Mouse (Mus musculus): ENCODE measurements at regions not wholly inside any gene's neighbourhood (a gene's known extent, or its start where the extent isn't known, plus 50 kb on each side); places are given as distances from the start of the nearest gene placed in this dataset.

- Histone ChIP-seq H3K4me2 (ENCODE audit: low read depth, low read length) (no peak overlapping the region), H3K4me1 (ENCODE audit: control insufficient read depth, insufficient read depth, low read length) (no peaks in the 10 kb centered on the region), H3K9ac (ENCODE audit: low read depth, low read length) (no peak overlapping the region), H3K27ac (ENCODE audit: low read length) (no peak overlapping the region), H3K27me3 (replicated peaks; ENCODE audit: control insufficient read depth, insufficient read depth, low read length) (no peaks in the 10 kb centered on the region), H3K4me3 (ENCODE audit: low read length) (no peak overlapping the region), H3K36me3 (ENCODE audit: control insufficient read depth, insufficient read depth, low read length) (no peaks in the 10 kb centered on the region), H3K9me3 (ENCODE audit: control insufficient read depth, low read length) (no peaks in the 10 kb centered on the region)
- WGBS: 89% methylated on average over 5 of the region's 5 CpGs
- no peak for ATAC-seq
Observed at GRCm38 (mm10) chr12:71568251-71568650, 258.6 kb downstream of the Dact1 start.

- Histone ChIP-seq H3K36me3 (ENCODE audit: control insufficient read depth, insufficient read depth, low read length) (no peaks in the 10 kb centered on the region), H3K9ac (ENCODE audit: low read depth, low read length) (no peak overlapping the region), H3K4me3 (ENCODE audit: low read length) (no peak overlapping the region), H3K27ac (ENCODE audit: low read length) (no peak overlapping the region), H3K27me3 (replicated peaks; ENCODE audit: control insufficient read depth, insufficient read depth, low read length) (no peaks in the 10 kb centered on the region), H3K9me3 (ENCODE audit: control insufficient read depth, low read length) (no peaks in the 10 kb centered on the region), H3K4me2 (ENCODE audit: low read depth, low read length) (no peak overlapping the region), H3K4me1 (ENCODE audit: control insufficient read depth, insufficient read depth, low read length) (no peaks in the 10 kb centered on the region)
- no peak for ATAC-seq
- WGBS: 71% methylated on average over 6 of the region's 6 CpGs
Observed at GRCm38 (mm10) chr12:71568880-71569390, 259.3 kb downstream of the Dact1 start.

GRCm38 (mm10) chr12:71569662-71570061, 260.0 kb downstream of the Dact1 start:
- Histone ChIP-seq H3K27me3 (replicated peaks; ENCODE audit: control insufficient read depth, insufficient read depth, low read length) (no peaks in the 10 kb centered on the region), H3K9ac (ENCODE audit: low read depth, low read length) (no peak overlapping the region), H3K27ac (ENCODE audit: low read length) (no peak overlapping the region), H3K36me3 (ENCODE audit: control insufficient read depth, insufficient read depth, low read length) (no peaks in the 10 kb centered on the region), H3K4me3 (ENCODE audit: low read length) (no peak overlapping the region), H3K9me3 (ENCODE audit: control insufficient read depth, low read length) (no peaks in the 10 kb centered on the region), H3K4me2 (ENCODE audit: low read depth, low read length) (no peak overlapping the region), H3K4me1 (ENCODE audit: control insufficient read depth, insufficient read depth, low read length) (no peaks in the 10 kb centered on the region)
- WGBS: 50% methylated on average over 12 of the region's 12 CpGs
- no peak for ATAC-seq

GRCm38 (mm10) chr12:71570116-71570515, 260.4 kb downstream of the Dact1 start:
- WGBS: 81% methylated on average over 2 of the region's 2 CpGs
- H3K4me1 ChIP-seq (ENCODE audit: control insufficient read depth, insufficient read depth, low read length): no peaks in the 10 kb centered on the region
- no peak overlapping the region for H3K4me2 ChIP-seq (ENCODE audit: low read depth, low read length)
- H3K9ac ChIP-seq (ENCODE audit: low read depth, low read length): no peak overlapping the region
- no peaks in the 10 kb centered on the region for H3K36me3 ChIP-seq (ENCODE audit: control insufficient read depth, insufficient read depth, low read length)
- no peak overlapping the region for H3K27ac ChIP-seq (ENCODE audit: low read length)
- H3K4me3 ChIP-seq (ENCODE audit: low read length): no peak overlapping the region
- ATAC-seq: no peak
- H3K27me3 ChIP-seq (replicated peaks; ENCODE audit: control insufficient read depth, insufficient read depth, low read length): no peaks in the 10 kb centered on the region
- no peaks in the 10 kb centered on the region for H3K9me3 ChIP-seq (ENCODE audit: control insufficient read depth, low read length)

- Histone ChIP-seq H3K27ac (ENCODE audit: low read length) (no peak overlapping the region), H3K4me2 (ENCODE audit: low read depth, low read length) (no peak overlapping the region), H3K4me3 (ENCODE audit: low read length) (no peak overlapping the region), H3K4me1 (ENCODE audit: control insufficient read depth, insufficient read depth, low read length) (0 out of 2 replicates have a peak, but pooled peaks cover 4% of the 10 kb centered on the region), H3K9ac (ENCODE audit: low read depth, low read length) (no peak overlapping the region), H3K27me3 (replicated peaks; ENCODE audit: control insufficient read depth, insufficient read depth, low read length) (no peaks in the 10 kb centered on the region), H3K36me3 (ENCODE audit: control insufficient read depth, insufficient read depth, low read length) (no peaks in the 10 kb centered on the region), H3K9me3 (ENCODE audit: control insufficient read depth, low read length) (no peaks in the 10 kb centered on the region)
- 62% methylated on average over 14 of the region's 14 CpGs for WGBS
- ATAC-seq: no peak
Observed at GRCm38 (mm10) chr12:71572833-71573446, 257.9 kb upstream of the Daam1 start.

- Histone ChIP-seq H3K27me3 (replicated peaks; ENCODE audit: control insufficient read depth, insufficient read depth, low read length) (no peaks in the 10 kb centered on the region), H3K4me1 (ENCODE audit: control insufficient read depth, insufficient read depth, low read length) (0 out of 2 replicates have a peak, but pooled peaks cover 4% of the 10 kb centered on the region), H3K36me3 (ENCODE audit: control insufficient read depth, insufficient read depth, low read length) (no peaks in the 10 kb centered on the region), H3K4me3 (ENCODE audit: low read length) (no peak overlapping the region), H3K9ac (ENCODE audit: low read depth, low read length) (no peak overlapping the region), H3K27ac (ENCODE audit: low read length) (no peak overlapping the region), H3K9me3 (ENCODE audit: control insufficient read depth, low read length) (no peaks in the 10 kb centered on the region), H3K4me2 (ENCODE audit: low read depth, low read length) (no peak overlapping the region)
- WGBS: 69% methylated on average over 8 of the region's 8 CpGs
- ATAC-seq: no peak
Observed at GRCm38 (mm10) chr12:71573456-71573855, 257.4 kb upstream of the Daam1 start.

- no peaks in the 10 kb centered on the region for H3K27me3 ChIP-seq (replicated peaks; ENCODE audit: control insufficient read depth, insufficient read depth, low read length)
- H3K4me2 ChIP-seq (ENCODE audit: low read depth, low read length): no peak overlapping the region
- H3K4me3 ChIP-seq (ENCODE audit: low read length): no peak overlapping the region
- no peak for ATAC-seq
- 90% methylated on average over 10 of the region's 10 CpGs for WGBS
- no peaks in the 10 kb centered on the region for H3K9me3 ChIP-seq (ENCODE audit: control insufficient read depth, low read length)
- H3K9ac ChIP-seq (ENCODE audit: low read depth, low read length): no peak overlapping the region
- H3K4me1 ChIP-seq (ENCODE audit: control insufficient read depth, insufficient read depth, low read length): 0 out of 2 replicates have a peak, but pooled peaks cover 4% of the 10 kb centered on the region
- no peaks in the 10 kb centered on the region for H3K36me3 ChIP-seq (ENCODE audit: control insufficient read depth, insufficient read depth, low read length)
- no peak overlapping the region for H3K27ac ChIP-seq (ENCODE audit: low read length)
Observed at GRCm38 (mm10) chr12:71574685-71575084, 256.2 kb upstream of the Daam1 start.

- Histone ChIP-seq H3K36me3 (ENCODE audit: control insufficient read depth, insufficient read depth, low read length) (no peaks in the 10 kb centered on the region), H3K4me2 (ENCODE audit: low read depth, low read length) (peak overlapping the region; percentile 53)
- WGBS: 3% methylated on average over 9 of the region's 9 CpGs
Observed at GRCm38 (mm10) chr12:71577349-71577748, 253.5 kb upstream of the Daam1 start.

GRCm38 (mm10) chr12:71578006-71578405, 252.9 kb upstream of the Daam1 start:
- no peaks in the 10 kb centered on the region for H3K36me3 ChIP-seq (ENCODE audit: control insufficient read depth, insufficient read depth, low read length)
- no peak overlapping the region for H3K9ac ChIP-seq (ENCODE audit: low read depth, low read length)
- no peaks in the 10 kb centered on the region for H3K27me3 ChIP-seq (replicated peaks; ENCODE audit: control insufficient read depth, insufficient read depth, low read length)
- H3K9me3 ChIP-seq (ENCODE audit: control insufficient read depth, low read length): no peaks in the 10 kb centered on the region
- ATAC-seq: no peak
- 74% methylated on average over 9 of the region's 9 CpGs for WGBS
- H3K4me1 ChIP-seq (ENCODE audit: control insufficient read depth, insufficient read depth, low read length): 0 out of 2 replicates have a peak, but pooled peaks cover 4% of the 10 kb centered on the region
- no peak overlapping the region for H3K4me3 ChIP-seq (ENCODE audit: low read length)
- H3K4me2 ChIP-seq (ENCODE audit: low read depth, low read length): no peak overlapping the region
- H3K27ac ChIP-seq (ENCODE audit: low read length): no peak overlapping the region

More at GRCm38 (mm10) chr12:71577349-71577748, 253.5 kb upstream of the Daam1 start:
- H3K4me1 ChIP-seq (ENCODE audit: control insufficient read depth, insufficient read depth, low read length): 0 out of 2 replicates have a peak, but pooled peaks cover 4% of the 10 kb centered on the region
- 0 out of 2 replicates have a peak overlapping the region, but pooled peaks have one; percentile 29 for H3K9ac ChIP-seq (ENCODE audit: low read depth, low read length)
- no peak overlapping the region for H3K27ac ChIP-seq (ENCODE audit: low read length)
- ATAC-seq: peak; percentile 98
- no peaks in the 10 kb centered on the region for H3K27me3 ChIP-seq (replicated peaks; ENCODE audit: control insufficient read depth, insufficient read depth, low read length)
- H3K4me3 ChIP-seq (ENCODE audit: low read length): peak overlapping the region; percentile 35
- no peaks in the 10 kb centered on the region for H3K9me3 ChIP-seq (ENCODE audit: control insufficient read depth, low read length)

All from intestine, embryonic 16.5 days (tissue).